Mouse (Mus musculus) limb, embryonic 15.5 days (tissue): ENCODE data around the gene Vdr. TPM values are rescaled to one million over a fixed set of nuclear protein-coding genes. Genes with fewer than 3 reads are reported as not detected.

ENCODE experiments used
- ATAC-seq: fragments of 200-750 bp; cut with Nextera tagmentation; 2 replicates; pipeline ENCODE4 v1.8.0; 2017; ENCODE audit warnings: low read depth, moderate TSS enrichment; ENCODE audit not compliant: insufficient number of reproducible peaks, low FRiP score, low TSS enrichment
- H3K27ac ChIP-seq: fragments of 300-500 bp; sonication (generic); 2 replicates; pipeline ENCODE4 v1.5.1; 2015; ENCODE audit warnings: moderate library complexity, mild to moderate bottlenecking, inconsistent platforms
- H3K27me3 ChIP-seq: fragments of 300-500 bp; sonication (generic); 2 replicates; pipeline ENCODE4 v1.6.1; 2015; ENCODE audit warnings: inconsistent platforms
- H3K36me3 ChIP-seq: fragments of 300-500 bp; sonication (generic); 2 replicates; pipeline ENCODE4 v1.6.1; 2015; ENCODE audit warnings: inconsistent platforms
- H3K4me1 ChIP-seq: fragments of 300-500 bp; sonication (generic); 2 replicates; pipeline ENCODE4 v1.6.1; 2015; ENCODE audit warnings: inconsistent platforms
- H3K4me2 ChIP-seq: fragments of 300-500 bp; sonication (generic); 2 replicates; pipeline ENCODE4 v1.6.1; 2015; ENCODE audit warnings: mild to moderate bottlenecking, inconsistent platforms
- H3K4me3 ChIP-seq: fragments of 300-500 bp; sonication (generic); 2 replicates; pipeline ENCODE4 v1.5.1; 2015; ENCODE audit warnings: mild to moderate bottlenecking, inconsistent platforms
- H3K9ac ChIP-seq: fragments of 300-500 bp; sonication (generic); 2 replicates; pipeline ENCODE4 v1.6.1; 2015; ENCODE audit warnings: inconsistent platforms
- H3K9me3 ChIP-seq: fragments of 300-500 bp; sonication (generic); 2 replicates; pipeline ENCODE4 v1.6.1; 2016; ENCODE audit warnings: inconsistent platforms
- WGBS: fragments of 180-500 bp; shearing (Covaris S2); methylation state at CpG from one replicate; pipeline ENCODE4 v1.1.7; 2015; 5-methylcytosine and 5-hydroxymethylcytosine counted together
- polyA plus RNA-seq: library from polyadenylated mRNA; unstranded; fragments of >200 nt; fragmentation: Nextera tagmentation; extraction: Ambion mirVana; gene quantifications from 2 replicates; pipeline ENCODE4 v1.2.1, GENCODE M21; 2015

Vdr gene
- polyA plus RNA-seq, 1 experiment from 2014 or later: 3.4 TPM

- peak overlapping the region; percentile 80 for H3K4me3 ChIP-seq
- peak overlapping the region; percentile 92 for H3K9ac ChIP-seq
- H3K27ac ChIP-seq: peak overlapping the region; percentile 98
- H3K36me3 ChIP-seq: 0 out of 2 replicates have a peak, but pooled peaks cover under 1% of the 10 kb centered on the region
- peak overlapping the region; percentile 75 for H3K4me2 ChIP-seq
- peaks cover 57% of the 10 kb centered on the region for H3K4me1 ChIP-seq
- no peaks in the 10 kb centered on the region for H3K27me3 ChIP-seq
- WGBS: 1% methylated on average over 74 of the region's 84 CpGs
- ATAC-seq: peak; percentile 78
- H3K9me3 ChIP-seq: no peaks in the 10 kb centered on the region
Observed at GRCm38 (mm10) chr15:97831242-97831986, 79.0 kb downstream of the Vdr start.

DNA sequence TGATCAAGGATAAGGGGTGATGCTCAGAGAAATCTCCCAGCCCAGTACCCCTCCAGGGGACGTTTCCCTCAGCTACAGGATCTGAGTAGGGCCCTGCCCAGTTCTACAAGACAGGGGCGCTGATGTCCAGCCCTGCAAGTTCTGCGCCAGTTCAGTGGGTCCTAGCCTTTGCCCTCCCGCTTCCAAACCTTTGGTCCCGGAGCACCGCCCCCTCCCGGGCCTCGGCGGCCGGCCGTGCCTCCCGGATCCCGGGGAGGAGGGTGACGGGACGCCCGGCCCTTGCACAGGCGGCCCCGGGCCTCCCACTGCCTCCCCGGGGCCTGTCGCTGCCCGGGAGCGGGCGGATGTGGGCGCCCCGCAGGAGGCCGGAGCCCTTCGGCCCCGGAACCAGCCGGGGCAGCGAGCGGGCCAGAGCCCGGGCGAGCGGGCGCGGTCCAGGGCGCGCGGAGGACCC, 79.6 kb downstream of the Vdr start:
- Histone ChIP-seq H3K36me3 (0 out of 2 replicates have a peak, but pooled peaks cover 2% of the 10 kb centered on the region), H3K4me1 (peaks cover 58% of the 10 kb centered on the region), H3K27ac (peak overlapping the region; percentile 98), H3K4me3 (peak overlapping the region; percentile 80), H3K9me3 (no peaks in the 10 kb centered on the region), H3K9ac (peak overlapping the region; percentile 92), H3K27me3 (no peaks in the 10 kb centered on the region), H3K4me2 (peak overlapping the region; percentile 75)
- 0% methylated on average over 35 of the region's 39 CpGs for WGBS
- ATAC-seq: 0 out of 2 replicates have a peak, but pooled peaks have one; percentile 6

DNA sequence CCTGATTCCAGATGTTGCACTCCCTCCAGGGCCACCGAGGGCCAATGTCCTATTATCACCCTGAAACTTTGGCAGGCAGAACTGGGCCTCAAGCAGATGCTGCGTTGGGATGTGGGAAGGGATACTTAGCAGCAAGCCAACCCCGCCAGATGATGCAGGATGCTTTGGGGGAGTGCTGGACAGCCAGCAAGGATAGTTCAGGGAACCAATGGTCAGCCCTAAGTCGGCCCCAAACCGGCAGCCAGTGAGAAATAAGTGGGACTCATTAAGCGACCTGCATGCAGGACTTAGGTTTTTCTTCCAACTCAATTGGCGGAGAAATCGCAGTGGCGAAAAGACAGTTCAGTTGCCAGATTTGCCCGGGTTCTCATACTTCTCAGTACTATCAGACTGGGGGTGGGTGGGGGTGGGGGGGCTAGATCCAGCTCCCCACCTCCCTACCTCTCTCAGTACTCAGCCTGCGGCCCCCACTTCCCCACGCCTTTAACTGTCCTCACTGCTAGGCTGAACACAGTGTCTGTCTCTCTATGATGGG, 80.1 kb downstream of the Vdr start:
- no peak for ATAC-seq

GRCm38 (mm10) chr15:97829432-97829831, 81.0 kb downstream of the Vdr start:
- ATAC-seq: no peak
- peak overlapping the region; percentile 80; the same call in 1 of the 2 replicates for H3K4me3 ChIP-seq

More for the DNA sequence above, 80.1 kb downstream of the Vdr start:
- H3K4me3 ChIP-seq: peak overlapping the region; percentile 80
- H3K27me3 ChIP-seq: no peaks in the 10 kb centered on the region
- 13% methylated on average over 12 of the region's 12 CpGs for WGBS
- H3K27ac ChIP-seq: peak overlapping the region; percentile 98
- no peaks in the 10 kb centered on the region for H3K9me3 ChIP-seq
- peaks cover 63% of the 10 kb centered on the region for H3K4me1 ChIP-seq
- H3K36me3 ChIP-seq: 0 out of 2 replicates have a peak, but pooled peaks cover 2% of the 10 kb centered on the region
- peak overlapping the region; percentile 92 for H3K9ac ChIP-seq
- peak overlapping the region; percentile 75 for H3K4me2 ChIP-seq

GRCm38 (mm10) chr15:97828901-97829338, 81.5 kb downstream of the Vdr start:
- Histone ChIP-seq H3K27ac (peak overlapping the region; percentile 98), H3K27me3 (no peaks in the 10 kb centered on the region), H3K9ac (no peak overlapping the region), H3K4me1 (peaks cover 77% of the 10 kb centered on the region), H3K9me3 (no peaks in the 10 kb centered on the region), H3K4me3 (peak overlapping the region; percentile 80), H3K4me2 (peak overlapping the region; percentile 75), H3K36me3 (0 out of 2 replicates have a peak, but pooled peaks cover 2% of the 10 kb centered on the region)
- WGBS: 55% methylated on average over 5 of the region's 5 CpGs
- no peak for ATAC-seq

More at GRCm38 (mm10) chr15:97829432-97829831, 81.0 kb downstream of the Vdr start:
- H3K9me3 ChIP-seq: no peaks in the 10 kb centered on the region
- 65% methylated on average over 2 of the region's 2 CpGs for WGBS
- H3K27ac ChIP-seq: peak overlapping the region; percentile 98
- 0 out of 2 replicates have a peak overlapping the region, but pooled peaks have one; percentile 5 for H3K9ac ChIP-seq
- H3K36me3 ChIP-seq: 0 out of 2 replicates have a peak, but pooled peaks cover 2% of the 10 kb centered on the region
- peaks cover 72% of the 10 kb centered on the region for H3K4me1 ChIP-seq
- H3K4me2 ChIP-seq: peak overlapping the region; percentile 75
- H3K27me3 ChIP-seq: no peaks in the 10 kb centered on the region

DNA sequence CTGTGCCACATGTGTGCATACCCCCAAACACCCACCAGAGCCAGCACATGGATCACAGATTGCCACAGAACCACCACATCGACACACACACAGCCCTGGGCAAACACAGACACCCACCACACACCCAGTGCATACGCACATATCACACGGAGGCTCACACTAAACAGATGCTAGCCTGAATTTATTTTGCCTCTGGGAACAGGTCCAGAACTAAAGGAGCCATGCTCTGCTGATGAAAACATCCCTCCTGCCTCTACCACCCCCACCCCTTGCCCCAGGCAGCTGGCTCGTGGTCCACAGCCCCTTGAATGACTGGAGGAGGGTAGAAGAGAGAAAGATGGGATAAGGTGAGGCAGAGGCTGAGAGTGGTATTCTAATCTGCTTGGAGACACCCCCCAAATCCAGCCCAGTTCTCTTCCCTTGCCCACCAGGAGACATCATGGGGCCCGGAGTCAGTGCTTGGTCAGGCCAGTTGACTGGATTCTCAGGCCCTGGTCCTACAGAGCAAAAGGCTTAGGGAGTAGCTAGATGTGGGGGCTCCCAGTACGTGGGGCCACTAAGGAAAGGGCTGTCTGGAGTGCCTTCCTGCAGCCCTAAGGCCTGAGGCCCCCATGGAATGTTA, 82.1 kb downstream of the Vdr start:
- Histone ChIP-seq H3K27ac (peak overlapping the region; percentile 98), H3K4me3 (peak overlapping the region; percentile 5), H3K27me3 (no peaks in the 10 kb centered on the region), H3K9me3 (no peaks in the 10 kb centered on the region), H3K36me3 (0 out of 2 replicates have a peak, but pooled peaks cover 2% of the 10 kb centered on the region), H3K4me2 (peak overlapping the region; percentile 75), H3K4me1 (peaks cover 83% of the 10 kb centered on the region), H3K9ac (0 out of 2 replicates have a peak overlapping the region, but pooled peaks have one; percentile 17)
- no peak for ATAC-seq
- 30% methylated on average over 6 of the region's 6 CpGs for WGBS

DNA sequence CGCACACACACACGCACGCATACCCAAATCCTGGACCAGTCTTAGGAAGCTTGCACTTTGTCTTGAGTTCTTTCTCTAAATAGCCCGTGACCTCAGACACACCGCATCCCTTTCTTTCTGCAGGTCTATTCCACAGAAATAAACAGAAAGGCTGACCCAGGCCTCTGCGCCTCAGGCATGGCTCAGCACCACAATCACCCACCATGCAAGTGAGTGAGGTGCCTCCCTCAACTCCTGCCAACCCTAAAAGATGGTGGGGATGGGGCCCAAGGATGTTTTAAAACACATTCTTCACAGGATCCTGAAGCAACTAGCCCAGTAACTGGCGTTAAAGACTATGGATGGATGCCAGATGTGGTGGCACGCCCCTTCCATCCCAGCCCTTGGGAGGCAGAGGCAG, 83.0 kb downstream of the Vdr start:
- 0 out of 2 replicates have a peak, but pooled peaks cover 2% of the 10 kb centered on the region for H3K36me3 ChIP-seq
- WGBS: 83% methylated on average over 8 of the region's 8 CpGs
- H3K4me1 ChIP-seq: peaks cover 88% of the 10 kb centered on the region
- no peak overlapping the region for H3K9ac ChIP-seq
- H3K9me3 ChIP-seq: no peaks in the 10 kb centered on the region
- no peak overlapping the region for H3K27ac ChIP-seq
- no peak overlapping the region for H3K4me2 ChIP-seq
- no peak for ATAC-seq
- no peak overlapping the region for H3K4me3 ChIP-seq
- no peaks in the 10 kb centered on the region for H3K27me3 ChIP-seq

DNA sequence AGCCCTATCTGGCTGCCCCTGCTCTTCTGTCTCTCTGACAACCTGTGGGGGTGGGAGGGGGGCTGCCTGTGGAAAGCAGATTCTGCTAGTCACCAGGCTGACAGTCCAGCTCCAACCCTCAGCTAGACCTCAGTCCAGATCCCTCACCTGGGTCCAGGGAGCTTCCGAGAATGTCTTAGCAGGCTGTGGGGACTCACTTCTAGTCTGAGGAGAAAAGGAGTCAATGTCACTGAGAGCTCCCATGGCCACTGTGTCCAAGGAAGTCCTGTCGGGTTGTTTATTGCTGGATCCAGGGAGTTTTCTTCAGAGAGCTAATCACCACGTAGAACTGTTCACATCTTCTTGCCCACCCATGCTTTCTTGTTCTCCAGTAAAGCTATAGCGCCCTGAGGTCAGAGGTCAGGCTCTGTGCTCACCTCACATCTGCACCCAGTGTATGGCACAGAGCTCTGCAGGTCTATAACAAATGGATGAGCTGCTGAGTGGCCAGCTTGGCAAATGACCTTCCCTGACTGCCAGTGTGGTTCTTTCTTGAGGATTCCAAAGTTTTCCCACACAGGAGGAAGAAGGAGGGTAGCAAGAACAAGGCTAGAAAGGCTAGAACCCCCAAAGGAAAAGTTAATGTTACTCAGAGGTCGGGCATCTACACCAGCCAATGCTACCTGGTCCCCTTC, 83.7 kb downstream of the Vdr start:
- no peak for ATAC-seq
- no peak overlapping the region for H3K9ac ChIP-seq
- no peaks in the 10 kb centered on the region for H3K9me3 ChIP-seq
- H3K27ac ChIP-seq: 0 out of 2 replicates have a peak overlapping the region, but pooled peaks have one; percentile 85
- H3K36me3 ChIP-seq: 0 out of 2 replicates have a peak, but pooled peaks cover 2% of the 10 kb centered on the region
- peaks cover 87% of the 10 kb centered on the region for H3K4me1 ChIP-seq
- H3K4me3 ChIP-seq: no peak overlapping the region
- 59% methylated on average over 5 of the region's 5 CpGs for WGBS
- H3K27me3 ChIP-seq: no peaks in the 10 kb centered on the region
- no peak overlapping the region for H3K4me2 ChIP-seq

GRCm38 (mm10) chr15:97825941-97826587, 84.4 kb downstream of the Vdr start:
- 0 out of 2 replicates have a peak, but pooled peaks cover 2% of the 10 kb centered on the region for H3K36me3 ChIP-seq
- no peaks in the 10 kb centered on the region for H3K27me3 ChIP-seq
- WGBS: 52% methylated on average over 12 of the region's 12 CpGs
- peak overlapping the region; percentile 51 for H3K4me2 ChIP-seq
- H3K9me3 ChIP-seq: no peaks in the 10 kb centered on the region
- H3K4me1 ChIP-seq: peaks cover 94% of the 10 kb centered on the region
- H3K27ac ChIP-seq: peak overlapping the region; percentile 85
- ATAC-seq: no peak
- no peak overlapping the region for H3K9ac ChIP-seq
- H3K4me3 ChIP-seq: 0 out of 2 replicates have a peak overlapping the region, but pooled peaks have one; percentile 32

- Histone ChIP-seq H3K36me3 (peaks cover 6% of the 10 kb centered on the region; the same call in 1 of the 2 replicates), H3K9ac (peak overlapping the region; percentile 29; the same call in 1 of the 2 replicates), H3K27me3 (no peaks in the 10 kb centered on the region), H3K27ac (peak overlapping the region; percentile 85), H3K4me3 (peak overlapping the region; percentile 32), H3K4me2 (peak overlapping the region; percentile 51), H3K9me3 (no peaks in the 10 kb centered on the region), H3K4me1 (peaks cover 95% of the 10 kb centered on the region)
- 7% methylated on average over 29 of the region's 29 CpGs for WGBS
- peak; percentile 53 for ATAC-seq
Observed at GRCm38 (mm10) chr15:97825071-97825940, 85.1 kb downstream of the Vdr start.
